In genomic region chr1:74119115-74119514, GRCm38 (mm10) we compare ENCODE assay signal across 13 mouse cellular contexts. TPM values are rescaled to one million over a fixed set of nuclear protein-coding genes. Genes with fewer than 3 reads are reported as not detected.
DNase-seq lines count a peak whose midpoint lies in the region; ATAC-seq lines count a peak whose summit lies in the region.
"Had no signal": no experiment of that assay in that cellular context is flagged by ENCODE, and none has a peak within 500 bp of the region (broad histone marks: within the 10 kb centered on the region; RNA-seq: fewer than 3 reads in every experiment).

No protein-coding gene starts in this region.

- no peak for ATAC-seq in neural tube, embryonic 12.5 days (ENCODE audit: low FRiP score, low read depth)
- ATAC-seq: intestine, embryonic 16.5 days; liver, embryonic 12.5 days had no signal

- 0 out of 2 replicates have a peak overlapping the region, but pooled peaks have one; percentile 26 for H3K9ac ChIP-seq in neural tube, embryonic 12.5 days
- H3K9ac ChIP-seq: embryonic facial prominence, embryonic 12.5 days; liver, embryonic 12.5 days had no signal

- intact Hi-C loops in heart, postnatal 10 days (cut with DNase I): no loop called here

- no peak overlapping the region for H3K27ac ChIP-seq in heart, embryonic 10.5 days
- H3K27ac ChIP-seq in neural tube, embryonic 12.5 days: no peak overlapping the region
- H3K27ac ChIP-seq: embryonic facial prominence, embryonic 12.5 days; left cerebral cortex, adult 2 months; liver, embryonic 12.5 days had no signal

- H3K27me3 ChIP-seq in heart, embryonic 10.5 days (ENCODE audit: insufficient read depth, poor library complexity, severe bottlenecking): peaks cover 58% of the 10 kb centered on the region
- peaks cover 14% of the 10 kb centered on the region; the same call in 1 of the 2 replicates for H3K27me3 ChIP-seq in neural tube, embryonic 12.5 days (replicated peaks)

- no peak overlapping the region for H3K4me2 ChIP-seq in neural tube, embryonic 12.5 days (replicated peaks)
- H3K4me2 ChIP-seq: embryonic facial prominence, embryonic 12.5 days; liver, embryonic 12.5 days had no signal

- no peaks in the 10 kb centered on the region for H3K36me3 ChIP-seq in heart, embryonic 10.5 days
- no peaks in the 10 kb centered on the region for H3K36me3 ChIP-seq in neural tube, embryonic 12.5 days
- H3K36me3 ChIP-seq: embryonic facial prominence, embryonic 12.5 days; liver, embryonic 12.5 days had no signal

- peaks cover 17% of the 10 kb centered on the region for H3K4me1 ChIP-seq in heart, embryonic 10.5 days
- peaks cover 14% of the 10 kb centered on the region for H3K4me1 ChIP-seq in neural tube, embryonic 12.5 days

- no peak overlapping the region for H3K4me3 ChIP-seq in heart, embryonic 10.5 days
- H3K4me3 ChIP-seq in neural tube, embryonic 12.5 days: no peak overlapping the region
- H3K4me3 ChIP-seq: embryonic facial prominence, embryonic 12.5 days; left cerebral cortex, adult 2 months; liver, embryonic 12.5 days had no signal

- WGBS in heart, embryonic 10.5 days: 74% methylated on average over 1 of the region's 1 CpGs
- 86% methylated on average over 1 of the region's 1 CpGs for WGBS in neural tube, embryonic 12.5 days

- H3K9me3 ChIP-seq in heart, embryonic 10.5 days: no peaks in the 10 kb centered on the region
- H3K9me3 ChIP-seq in neural tube, embryonic 12.5 days: no peaks in the 10 kb centered on the region
- H3K9me3 ChIP-seq: embryonic facial prominence, embryonic 12.5 days; liver, embryonic 12.5 days had no signal

- DNase-seq in heart, adult 9 months (ENCODE audit: low spot score in 2 of 2): peak; percentile 56 to 65
- no peak for DNase-seq in heart, embryonic 10.5 days (ENCODE audit: low spot score)
- no peak for DNase-seq in neural tube, embryonic 10.5 days (ENCODE audit: extremely low spot score, low spot score)
- peak; percentile 77 to 82 for DNase-seq in heart, postnatal 10 days
- DNase-seq in kidney, postnatal 36 days: peak; percentile 54 to 56
- DNase-seq in thymus, postnatal 14 days: no peak
- DNase-seq: cerebellum, adult 11-12 months; lung, postnatal 36 days had no signal

RNA-seq across cellular contexts. Expression of gene Tns1, which starts 5.1 kb away (rescaled TPM):
- polyA plus RNA-seq in heart, embryonic 10.5 days (2016; fragmentation: Nextera tagmentation; extraction: Ambion mirVana): 49.8 and 75.4 TPM in 2 replicates
- 13.8 and 16.5 TPM in 2 replicates for polyA plus RNA-seq in neural tube, embryonic 12.5 days (2016; fragmentation: Nextera tagmentation; extraction: Ambion mirVana)
- 100 to 1,000 TPM; 532 to 688 TPM for total RNA-seq in heart, postnatal 10 days (2021)

RNA-seq across cellular contexts. Expression of gene Rufy4, which starts 6.2 kb away (rescaled TPM):
- polyA plus RNA-seq in heart, embryonic 10.5 days (2016; fragmentation: Nextera tagmentation; extraction: Ambion mirVana): 0.16 and 0.23 TPM in 2 replicates
- 0.37 and 0.51 TPM in 2 replicates for polyA plus RNA-seq in neural tube, embryonic 12.5 days (2016; fragmentation: Nextera tagmentation; extraction: Ambion mirVana)
- 1 to 10 TPM; 1.2 to 1.5 TPM for total RNA-seq in heart, postnatal 10 days (2021)

RNA-seq across cellular contexts. Expression of gene Cxcr2, which starts 34.7 kb away (rescaled TPM):
- 0.09 and 0.20 TPM in 2 replicates for polyA plus RNA-seq in heart, embryonic 10.5 days (2016; fragmentation: Nextera tagmentation; extraction: Ambion mirVana)
- polyA plus RNA-seq in neural tube, embryonic 12.5 days (2016; fragmentation: Nextera tagmentation; extraction: Ambion mirVana): 0.08 and 0.32 TPM in 2 replicates
- under 1 TPM; 0.14 to 0.17 TPM for total RNA-seq in heart, postnatal 10 days (2021)
- total RNA-seq: left cerebral cortex, adult 2 months had no signal

Comparison
In these comparisons a context has a peak if more than half of its experiments do, and no peak if none do; other contexts are left out.
1. DNase-seq: peak in heart, adult 9 months (2 of 2), heart, postnatal 10 days (2 of 2) and kidney, postnatal 36 days (2 of 2); none in heart, embryonic 10.5 days (single experiment), neural tube, embryonic 10.5 days (single experiment) and thymus, postnatal 14 days (single experiment).